Comparison of ENCODE assay signal across 1 mouse cellular context in the genomic region with DNA sequence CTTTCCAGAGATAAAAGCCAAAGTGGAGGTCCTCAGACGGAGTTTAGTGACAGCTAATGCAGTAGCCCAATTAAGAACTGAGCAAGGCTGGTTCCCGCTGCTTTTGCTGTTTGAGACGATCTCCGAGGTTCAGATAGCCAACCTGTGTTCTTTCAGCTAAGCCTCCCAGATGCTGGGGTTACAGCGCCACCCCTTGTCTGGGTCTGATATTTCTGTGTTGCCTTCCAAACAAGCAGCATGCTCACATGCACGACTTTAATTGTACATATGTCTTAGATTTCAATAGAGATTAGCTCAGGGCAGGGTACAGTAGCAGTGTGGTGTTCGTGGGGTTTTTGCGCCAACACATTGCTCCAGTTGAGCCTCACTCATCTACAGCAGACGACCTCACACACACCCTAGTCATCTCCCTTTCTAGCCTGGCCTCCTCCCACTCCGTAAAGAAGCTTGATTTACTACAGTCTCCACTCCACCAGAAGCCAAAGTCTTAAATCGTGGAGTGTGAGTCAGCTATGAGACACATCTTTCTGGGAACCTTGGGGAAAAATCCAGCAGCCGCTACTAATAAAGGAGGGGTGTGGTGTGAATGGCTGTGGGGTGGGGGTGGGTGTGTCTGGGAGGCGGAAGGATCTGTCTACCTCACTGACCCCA.
TF ChIP-seq lines count a peak whose summit lies in the region.

No protein-coding gene starts in this region.

TF ChIP-seq in CH12.LX, 34 proteins besides CTCF, POLR2A, EP300 and RAD21 (continued from another document):
- no peak for TF ChIP-seq USF2 (conservative IDR thresholded peaks at IDR 0.05; ENCODE audit: low read depth, low read length)
- TF ChIP-seq HCFC1 (IDR thresholded peaks at IDR 0.05; ENCODE audit: low read depth, low read length) = no peak
- TF ChIP-seq RCOR1 (conservative IDR thresholded peaks at IDR 0.05; ENCODE audit: low read depth, low read length) = no peak
- TF ChIP-seq PAX5 (IDR thresholded peaks at IDR 0.05; ENCODE audit: low read length) = no peak
- no peak for TF ChIP-seq USF1 (IDR thresholded peaks at IDR 0.05; ENCODE audit: low read depth, low read length)
- TF ChIP-seq SIN3A (IDR thresholded peaks at IDR 0.05; ENCODE audit: low read length) = no peak
TF ChIP-seq in CH12.LX: peak in this region for 0.
